Mouse (Mus musculus) neural tube, embryonic 13.5 days (tissue): Measurements from ENCODE around the gene Crb3. TPM values are rescaled to one million over a fixed set of nuclear protein-coding genes. Genes with fewer than 3 reads are reported as not detected.

Experiments
- ATAC-seq: fragments of 200-750 bp; cut with Nextera tagmentation; 2 replicates; pipeline ENCODE4 v1.8.0; 2017; ENCODE audit warnings: low read depth, mild to moderate bottlenecking, moderate TSS enrichment, moderate library complexity
- H3K27ac ChIP-seq: fragments of 300-500 bp; sonication (generic); replicated peaks from 2 replicates; pipeline ENCODE4 v1.5.1; 2015; ENCODE audit warnings: moderate library complexity, mild to moderate bottlenecking, inconsistent platforms
- H3K27me3 ChIP-seq: fragments of 300-500 bp; sonication (generic); 2 replicates; pipeline ENCODE4 v1.6.1; 2015; ENCODE audit warnings: mild to moderate bottlenecking, inconsistent platforms
- H3K36me3 ChIP-seq: fragments of 300-500 bp; sonication (generic); 2 replicates; pipeline ENCODE4 v1.6.1; 2015; ENCODE audit warnings: mild to moderate bottlenecking, inconsistent platforms
- H3K4me1 ChIP-seq: fragments of 300-500 bp; sonication (generic); replicated peaks from 2 replicates; pipeline ENCODE4 v1.6.1; 2015; ENCODE audit warnings: inconsistent platforms
- H3K4me2 ChIP-seq: fragments of 300-500 bp; sonication (generic); 2 replicates; pipeline ENCODE4 v1.6.1; 2015; ENCODE audit warnings: inconsistent platforms, mild to moderate bottlenecking, moderate library complexity
- H3K4me3 ChIP-seq: fragments of 300-500 bp; sonication (generic); 2 replicates; pipeline ENCODE4 v1.5.1; 2015; ENCODE audit warnings: mild to moderate bottlenecking, inconsistent platforms
- H3K9ac ChIP-seq: fragments of 300-500 bp; sonication (generic); 2 replicates; pipeline ENCODE4 v1.6.1; 2015; ENCODE audit warnings: moderate library complexity, mild to moderate bottlenecking, inconsistent platforms
- H3K9me3 ChIP-seq: fragments of 300-500 bp; sonication (generic); 2 replicates; pipeline ENCODE4 v1.6.1; 2016; ENCODE audit warnings: inconsistent platforms
- WGBS: fragments of 180-500 bp; shearing (Covaris S2); methylation state at CpG from one replicate; pipeline ENCODE4 v1.1.7; 2015; 5-methylcytosine and 5-hydroxymethylcytosine counted together
- polyA plus RNA-seq: library from polyadenylated mRNA; unstranded; fragments of >200 nt; fragmentation: Nextera tagmentation; extraction: Ambion mirVana; gene quantifications from 2 replicates; pipeline ENCODE4 v1.2.1, GENCODE M21; 2015

Crb3 gene
- polyA plus RNA-seq, 1 experiment from 2014 or later = 0.92 TPM

GRCm38 (mm10) chr17:57110005-57110404 lies 51.1 kb downstream of the Crb3 start:
- ATAC-seq = no peak
- no peaks in the 10 kb centered on the region for H3K36me3 ChIP-seq
- H3K27ac ChIP-seq = no peak overlapping the region
- no peaks in the 10 kb centered on the region for H3K9me3 ChIP-seq
- 88% methylated on average over 1 of the region's 1 CpGs for WGBS
- no peak overlapping the region for H3K4me2 ChIP-seq
- no peak overlapping the region for H3K4me3 ChIP-seq
- H3K27me3 ChIP-seq = no peaks in the 10 kb centered on the region; the same call in 1 of the 2 replicates
- peaks cover 20% of the 10 kb centered on the region for H3K4me1 ChIP-seq
- no peak overlapping the region for H3K9ac ChIP-seq

GRCm38 (mm10) chr17:57112768-57113474 lies 54.0 kb downstream of the Crb3 start:
- 91% methylated on average over 10 of the region's 10 CpGs for WGBS
- Histone ChIP-seq H3K4me1 (no peaks in the 10 kb centered on the region), H3K4me2 (no peak overlapping the region), H3K27me3 (no peaks in the 10 kb centered on the region), H3K9me3 (no peaks in the 10 kb centered on the region), H3K36me3 (no peaks in the 10 kb centered on the region), H3K9ac (no peak overlapping the region), H3K4me3 (no peak overlapping the region), H3K27ac (no peak overlapping the region)
- ATAC-seq = no peak

Other genes starting within 250 kb of the Crb3 start
- 4.6 and 5.2 TPM in 2 replicates for gene Rfx2, start 228.1 kb upstream of the Crb3 start, polyA plus RNA-seq
- gene Acsbg2, start 184.7 kb upstream of the Crb3 start, polyA plus RNA-seq = not detected in 2 replicates
- 0.54 and 0.60 TPM in 2 replicates for gene 1700061G19Rik, start 183.6 kb upstream of the Crb3 start, polyA plus RNA-seq
- gene Mllt1, start 123.7 kb upstream of the Crb3 start, polyA plus RNA-seq = 66.8 and 68.0 TPM in 2 replicates
- gene Acer1, start 77.0 kb upstream of the Crb3 start, polyA plus RNA-seq = not detected in 2 replicates
- 152 and 161 TPM in 2 replicates for gene Clpp, start 68.8 kb upstream of the Crb3 start, polyA plus RNA-seq
- 42.3 and 45.9 TPM in 2 replicates for gene Alkbh7, start 61.8 kb upstream of the Crb3 start, polyA plus RNA-seq
- gene Pspn, start 59.1 kb upstream of the Crb3 start, polyA plus RNA-seq = 0.47 TPM in 1 of 2 replicates, not detected in the other
- gene Gtf2f1, start 47.8 kb upstream of the Crb3 start, polyA plus RNA-seq = 72.5 and 72.9 TPM in 2 replicates
- gene Gm17949, start 47.6 kb upstream of the Crb3 start, polyA plus RNA-seq = 0.32 and 0.43 TPM in 2 replicates
- gene Khsrp, start 27.6 kb upstream of the Crb3 start, polyA plus RNA-seq = 33.5 and 34.2 TPM in 2 replicates
- gene Slc25a41, start 17.5 kb upstream of the Crb3 start, polyA plus RNA-seq = not detected in 2 replicates
- 29.5 and 33.3 TPM in 2 replicates for gene Slc25a23, start 758 bp downstream of the Crb3 start, polyA plus RNA-seq
- gene Dennd1c, start 19.4 kb downstream of the Crb3 start, polyA plus RNA-seq = 3.7 and 5.9 TPM in 2 replicates
- 381 and 413 TPM in 2 replicates for gene Tubb4a, start 28.7 kb downstream of the Crb3 start, polyA plus RNA-seq
- gene Tnfsf9, start 46.2 kb downstream of the Crb3 start, polyA plus RNA-seq = 4.2 and 6.2 TPM in 2 replicates
- gene Cd70, start 90.7 kb downstream of the Crb3 start, polyA plus RNA-seq = 0.56 and 0.62 TPM in 2 replicates
- gene Tnfsf14, start 135.1 kb downstream of the Crb3 start, polyA plus RNA-seq = not detected in 2 replicates
- gene C3, start 169.0 kb downstream of the Crb3 start, polyA plus RNA-seq = 1.6 and 1.9 TPM in 2 replicates
- gene Gpr108, start 189.3 kb downstream of the Crb3 start, polyA plus RNA-seq = 23.8 and 24.8 TPM in 2 replicates
- gene Trip10, start 190.3 kb downstream of the Crb3 start, polyA plus RNA-seq = 14.7 and 15.4 TPM in 2 replicates
- gene Vav1, start 220.0 kb downstream of the Crb3 start, polyA plus RNA-seq = 1.5 and 1.8 TPM in 2 replicates